Mouse (Mus musculus): ENCODE measurements around the gene Kif6. TPM values are rescaled to one million over a fixed set of nuclear protein-coding genes. Genes with fewer than 3 reads are reported as not detected.

The Kif6 gene
- polyA plus RNA-seq, 1 experiment = not detected

DNA sequence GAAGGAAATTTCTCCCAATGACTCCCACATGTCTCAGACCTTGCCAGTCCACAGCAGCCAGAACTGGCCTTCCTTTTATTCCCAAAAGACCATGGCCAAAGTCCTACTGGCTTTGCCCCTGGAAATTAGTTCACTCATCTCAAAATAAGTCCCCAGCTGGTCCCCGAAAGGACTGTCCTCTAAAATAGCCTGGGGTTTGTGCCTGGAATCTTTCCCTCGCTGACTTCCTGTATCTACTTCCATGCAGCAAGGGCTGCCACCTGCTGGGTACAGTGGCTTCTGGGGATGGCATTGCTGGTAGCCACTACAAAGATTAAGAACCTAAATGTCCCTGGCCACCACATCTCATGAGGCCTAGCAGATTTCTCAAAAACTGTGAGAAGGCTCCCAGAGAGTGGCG lies 237.2 kb downstream of the Kif6 start:
- peaks cover 19% of the 10 kb centered on the region for H3K9me3 ChIP-seq
- H3K4me3 ChIP-seq (replicated peaks) = no peak overlapping the region
- H3K27me3 ChIP-seq (replicated peaks) = no peaks in the 10 kb centered on the region
- TF ChIP-seq FLI1 (IDR thresholded peaks at IDR 0.05; ENCODE audit: low read length) = no peak
- TF ChIP-seq GATA1 (IDR thresholded peaks at IDR 0.05; ENCODE audit: borderline replicate concordance, low read length) = no peak
- no peaks in the 10 kb centered on the region for H3K4me1 ChIP-seq
- no peaks in the 10 kb centered on the region for H3K36me3 ChIP-seq (replicated peaks; ENCODE audit: low read length)

DNA sequence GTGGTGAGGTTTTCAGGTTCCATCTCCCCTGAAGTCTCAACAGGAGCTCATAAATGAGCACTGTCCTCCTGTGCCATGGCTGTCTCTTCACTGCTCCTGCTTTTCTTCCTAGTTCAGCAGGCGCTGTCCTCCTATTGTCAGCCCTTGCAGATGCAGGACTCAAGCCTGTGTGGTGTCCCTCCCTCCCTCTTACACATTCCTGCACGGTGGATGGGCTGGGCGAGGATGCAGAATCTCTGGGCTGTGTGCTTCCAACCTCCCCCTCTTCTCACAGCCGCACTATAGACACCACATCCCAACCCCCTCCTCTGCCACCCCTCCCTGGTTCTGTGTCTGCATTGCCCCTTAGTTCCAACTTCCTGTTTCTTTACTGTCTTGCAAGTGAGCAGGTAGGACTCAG lies 240.8 kb downstream of the Kif6 start:
- no peaks in the 10 kb centered on the region for H3K36me3 ChIP-seq (replicated peaks; ENCODE audit: low read length)
- TF ChIP-seq FLI1 (IDR thresholded peaks at IDR 0.05; ENCODE audit: low read length) (no peak), GATA1 (IDR thresholded peaks at IDR 0.05; ENCODE audit: borderline replicate concordance, low read length) (no peak)
- H3K27me3 ChIP-seq (replicated peaks) = no peaks in the 10 kb centered on the region

DNA sequence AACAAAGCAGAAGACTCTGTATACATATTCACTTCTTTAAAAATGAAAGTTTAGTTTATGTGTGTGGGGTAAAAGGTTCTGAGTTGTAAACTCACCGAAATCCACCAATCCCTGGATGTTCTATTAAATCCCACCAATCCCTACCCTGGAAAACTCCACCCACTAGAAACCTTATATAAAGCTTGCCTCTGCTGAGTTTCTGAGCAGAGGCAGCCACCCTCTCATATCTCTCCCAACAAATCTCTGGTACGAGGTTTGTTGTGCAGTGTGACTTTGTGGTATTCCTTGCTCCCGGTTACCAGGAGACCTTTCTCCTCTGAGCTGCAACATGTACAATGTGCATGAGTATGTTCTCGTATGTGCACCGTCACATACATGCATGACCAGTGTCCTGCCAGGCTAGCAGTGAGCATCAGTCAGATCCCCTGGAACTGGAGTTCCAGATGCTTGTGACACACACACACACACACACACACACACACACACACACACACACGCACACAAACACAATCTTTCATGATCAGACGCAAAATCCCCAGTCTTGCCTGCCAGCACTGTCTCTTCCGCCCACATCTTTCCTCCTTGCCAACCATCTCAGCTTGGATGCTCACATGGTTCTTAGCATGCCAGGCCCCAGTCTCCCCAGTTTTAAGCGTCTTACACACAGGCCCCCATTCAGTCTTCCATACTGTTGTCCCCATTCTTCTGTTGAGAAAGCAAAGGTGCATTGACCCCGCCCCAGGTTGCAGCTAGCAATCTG lies 245.3 kb downstream of the Kif6 start:
- Histone ChIP-seq H3K4me3 (replicated peaks) (no peak overlapping the region), H3K9me3 (peaks cover 4% of the 10 kb centered on the region; the same call in 1 of the 2 replicates), H3K4me1 (no peaks in the 10 kb centered on the region), H3K27me3 (replicated peaks) (no peaks in the 10 kb centered on the region), H3K36me3 (replicated peaks; ENCODE audit: low read length) (no peaks in the 10 kb centered on the region)
- TF ChIP-seq GATA1 (IDR thresholded peaks at IDR 0.05; ENCODE audit: borderline replicate concordance, low read length) (no peak), FLI1 (IDR thresholded peaks at IDR 0.05; ENCODE audit: low read length) (no peak)

More for the DNA sequence above, 240.8 kb downstream of the Kif6 start:
- no peak overlapping the region for H3K4me3 ChIP-seq (replicated peaks)
- peaks cover 7% of the 10 kb centered on the region for H3K9me3 ChIP-seq
- no peaks in the 10 kb centered on the region for H3K4me1 ChIP-seq

DNA sequence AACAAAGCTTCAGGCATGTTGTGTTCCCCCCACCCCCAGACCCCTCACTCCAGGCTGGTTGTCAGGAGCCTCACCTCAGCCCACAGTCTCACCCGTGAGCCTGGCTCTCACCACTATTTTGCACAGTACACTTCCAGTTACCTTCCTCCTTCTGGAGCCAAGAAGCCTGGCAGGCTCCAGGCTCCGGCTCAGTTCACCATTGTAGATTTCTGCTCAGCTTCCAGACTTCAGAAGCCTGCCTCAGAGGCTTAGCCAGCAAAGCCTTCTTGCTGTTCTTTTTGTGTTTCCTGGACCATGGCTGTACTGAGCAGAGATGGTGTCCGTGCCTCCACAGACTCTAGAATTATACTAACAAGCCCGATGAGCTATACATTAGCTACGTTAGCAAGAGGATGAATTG lies 248.7 kb downstream of the Kif6 start:
- Histone ChIP-seq H3K4me3 (replicated peaks) (no peak overlapping the region), H3K36me3 (replicated peaks; ENCODE audit: low read length) (no peaks in the 10 kb centered on the region), H3K4me1 (no peaks in the 10 kb centered on the region), H3K27me3 (replicated peaks) (no peaks in the 10 kb centered on the region), H3K9me3 (peaks cover 7% of the 10 kb centered on the region; the same call in 1 of the 2 replicates)
- TF ChIP-seq GATA1 (IDR thresholded peaks at IDR 0.05; ENCODE audit: borderline replicate concordance, low read length) (no peak), FLI1 (IDR thresholded peaks at IDR 0.05; ENCODE audit: low read length) (no peak)

DNA sequence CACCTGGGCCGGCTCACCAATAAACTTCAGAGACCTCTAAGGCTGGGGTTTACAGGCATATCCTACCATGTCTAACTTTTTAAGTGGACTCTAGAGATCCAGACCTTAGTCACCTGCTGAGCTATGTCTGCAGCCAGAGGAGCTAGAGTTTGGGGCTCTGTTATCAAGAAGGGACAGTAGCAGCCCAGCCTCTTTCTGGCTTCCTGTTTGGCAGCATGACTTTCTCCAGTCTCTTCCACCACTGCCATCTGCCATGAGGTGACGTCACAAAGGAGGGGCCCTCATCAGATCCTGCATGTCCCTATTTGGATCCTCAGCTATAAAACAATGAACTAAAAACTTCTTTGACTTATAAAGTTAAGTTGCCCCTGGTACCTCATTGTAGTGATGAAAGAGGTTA lies 250.7 kb downstream of the Kif6 start:
- Histone ChIP-seq H3K4me3 (replicated peaks) (no peak overlapping the region), H3K4me1 (no peaks in the 10 kb centered on the region), H3K27me3 (replicated peaks) (no peaks in the 10 kb centered on the region), H3K9me3 (peaks cover 7% of the 10 kb centered on the region; the same call in 1 of the 2 replicates), H3K36me3 (replicated peaks; ENCODE audit: low read length) (no peaks in the 10 kb centered on the region)
- no peak for TF ChIP-seq GATA1 (IDR thresholded peaks at IDR 0.05; ENCODE audit: borderline replicate concordance, low read length)
- no peak for TF ChIP-seq FLI1 (IDR thresholded peaks at IDR 0.05; ENCODE audit: low read length)

DNA sequence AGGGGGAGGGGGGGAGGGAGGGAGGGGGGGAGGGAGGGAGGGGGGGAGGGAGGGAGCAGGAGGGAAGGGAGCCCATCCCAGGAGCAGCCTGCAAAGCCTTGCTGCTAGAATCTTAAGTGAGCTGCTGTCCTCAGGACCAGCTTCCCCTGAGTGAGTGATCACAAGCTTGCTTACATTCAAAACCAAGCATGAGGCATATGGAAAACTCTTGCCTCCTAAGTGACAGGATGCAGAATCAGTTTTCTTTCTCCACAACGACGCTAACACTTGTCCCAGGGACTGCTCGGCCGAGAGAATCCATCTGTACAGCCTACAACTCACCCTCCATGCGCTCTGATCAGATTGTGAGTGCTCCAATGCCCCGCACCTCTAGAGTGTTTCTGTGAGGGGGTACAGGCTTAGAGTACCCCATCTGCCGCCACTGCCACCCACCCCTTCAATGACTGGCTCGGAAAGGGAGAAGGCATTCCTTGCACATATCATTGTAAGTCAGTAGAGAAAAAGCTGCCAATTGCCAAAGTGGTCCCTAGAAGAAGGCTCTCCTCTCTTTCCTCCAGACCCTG lies 251.8 kb downstream of the Kif6 start:
- Histone ChIP-seq H3K9me3 (peaks cover 7% of the 10 kb centered on the region; the same call in 1 of the 2 replicates), H3K4me1 (no peaks in the 10 kb centered on the region), H3K36me3 (replicated peaks; ENCODE audit: low read length) (no peaks in the 10 kb centered on the region), H3K4me3 (replicated peaks) (no peak overlapping the region), H3K27me3 (replicated peaks) (no peaks in the 10 kb centered on the region)
- TF ChIP-seq FLI1 (IDR thresholded peaks at IDR 0.05; ENCODE audit: low read length) (no peak), GATA1 (IDR thresholded peaks at IDR 0.05; ENCODE audit: borderline replicate concordance, low read length) (no peak)

DNA sequence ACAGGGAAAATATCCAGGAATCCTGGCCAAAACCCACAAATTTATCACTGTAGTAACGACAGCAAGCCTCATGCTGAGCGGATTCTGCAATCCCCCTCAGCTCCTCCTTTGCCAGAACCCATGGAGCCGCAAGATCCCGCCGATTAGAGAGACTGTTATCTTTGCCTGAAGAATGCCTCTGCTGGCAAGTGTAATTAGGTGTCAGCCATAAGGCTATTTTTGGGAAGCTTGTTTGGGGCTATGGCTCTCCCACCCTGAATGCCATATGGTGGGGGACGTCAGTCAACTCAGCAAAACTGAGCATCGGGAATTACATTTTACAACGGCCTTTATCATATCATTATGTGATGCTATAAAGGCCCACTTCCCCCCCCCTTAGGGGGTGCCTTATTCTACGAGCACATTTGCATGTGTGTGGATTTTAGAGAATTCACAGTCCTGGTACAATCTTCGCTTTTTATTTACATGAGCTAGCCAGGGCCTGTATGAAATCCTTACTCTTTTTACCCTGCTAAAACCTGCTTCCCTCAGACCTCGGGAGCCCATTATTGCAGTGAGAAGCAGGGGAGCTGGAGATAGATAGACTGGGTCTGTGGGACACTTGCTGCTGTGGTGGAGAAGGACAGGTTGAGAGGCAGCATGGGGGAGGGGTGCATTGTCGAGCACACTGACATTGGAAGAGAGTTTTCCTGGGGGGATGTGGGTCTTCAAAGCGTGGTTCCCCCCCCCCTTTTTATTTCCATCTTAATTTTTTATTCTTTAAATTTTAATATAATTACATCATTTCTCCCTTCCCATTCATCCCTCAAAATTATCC lies 252.6 kb downstream of the Kif6 start:
- TF ChIP-seq GATA1 (IDR thresholded peaks at IDR 0.05; ENCODE audit: borderline replicate concordance, low read length) (no peak), FLI1 (IDR thresholded peaks at IDR 0.05; ENCODE audit: low read length) (no peak)
- Histone ChIP-seq H3K4me3 (replicated peaks) (no peak overlapping the region), H3K36me3 (replicated peaks; ENCODE audit: low read length) (no peaks in the 10 kb centered on the region), H3K27me3 (replicated peaks) (no peaks in the 10 kb centered on the region), H3K4me1 (no peaks in the 10 kb centered on the region), H3K9me3 (peaks cover 7% of the 10 kb centered on the region; the same call in 1 of the 2 replicates)

DNA sequence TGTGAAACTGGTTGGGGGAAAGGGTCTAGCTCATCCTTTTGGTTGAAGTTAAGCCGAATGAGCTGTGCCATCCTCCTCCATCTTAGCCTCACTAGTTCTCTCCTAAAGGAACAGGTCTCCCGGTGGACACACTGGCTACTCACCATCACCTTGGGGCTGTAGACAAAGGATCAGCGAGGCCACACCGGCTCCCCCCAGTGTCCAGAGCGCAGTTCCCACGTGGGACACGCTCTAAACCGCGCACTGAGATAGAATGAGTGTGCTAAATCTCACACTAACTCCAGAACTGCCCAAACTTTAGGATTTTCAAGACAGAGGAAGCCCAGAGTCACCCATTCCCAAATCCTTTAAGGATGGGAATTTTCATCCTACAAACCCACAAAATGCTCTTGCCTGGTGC lies 254.3 kb downstream of the Kif6 start:
- no peak for TF ChIP-seq FLI1 (IDR thresholded peaks at IDR 0.05; ENCODE audit: low read length)
- no peak for TF ChIP-seq GATA1 (IDR thresholded peaks at IDR 0.05; ENCODE audit: borderline replicate concordance, low read length)
- no peaks in the 10 kb centered on the region for H3K4me1 ChIP-seq
- H3K27me3 ChIP-seq (replicated peaks) = no peaks in the 10 kb centered on the region
- peaks cover 5% of the 10 kb centered on the region; the same call in 1 of the 2 replicates for H3K9me3 ChIP-seq
- H3K4me3 ChIP-seq (replicated peaks) = no peak overlapping the region
- no peaks in the 10 kb centered on the region for H3K36me3 ChIP-seq (replicated peaks; ENCODE audit: low read length)

DNA sequence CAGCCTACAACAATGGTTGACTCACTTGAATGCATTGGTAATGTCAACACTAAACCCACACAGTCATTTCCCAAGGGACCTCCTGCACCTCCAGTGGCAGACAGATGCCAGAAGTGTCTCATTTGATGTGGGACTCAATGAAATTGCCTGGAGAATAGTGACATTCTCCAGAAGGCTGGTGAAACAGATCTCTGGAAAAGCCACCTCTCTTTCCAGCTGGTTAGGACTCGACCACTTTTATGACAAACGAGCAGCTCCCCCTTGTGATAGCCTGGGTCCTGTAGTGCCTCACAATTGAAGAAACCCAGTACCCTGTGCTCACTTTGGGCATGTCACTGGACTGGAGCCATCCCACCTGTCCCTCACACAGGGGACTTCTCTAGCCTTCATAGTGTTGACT lies 257.4 kb downstream of the Kif6 start:
- no peaks in the 10 kb centered on the region for H3K9me3 ChIP-seq
- H3K4me1 ChIP-seq = no peaks in the 10 kb centered on the region
- no peaks in the 10 kb centered on the region for H3K27me3 ChIP-seq (replicated peaks)
- no peak for TF ChIP-seq FLI1 (IDR thresholded peaks at IDR 0.05; ENCODE audit: low read length)
- TF ChIP-seq GATA1 (IDR thresholded peaks at IDR 0.05; ENCODE audit: borderline replicate concordance, low read length) = no peak
- no peak overlapping the region for H3K4me3 ChIP-seq (replicated peaks)
- no peaks in the 10 kb centered on the region for H3K36me3 ChIP-seq (replicated peaks; ENCODE audit: low read length)

All from megakaryocyte, embryonic 14.5 days (primary cell).